Mouse (Mus musculus) heart, postnatal 4 days (tissue): ENCODE measurements around the gene Apbb2. TPM values are rescaled to one million over a fixed set of nuclear protein-coding genes. Genes with fewer than 3 reads are reported as not detected.

ENCODE experiments used
- DNase-seq: peaks from one replicate; pipeline ENCODE4 v3.0.0; 2021
- total RNA-seq, 2 experiments: library from RNA; stranded (reverse); gene quantifications; 2 replicates each; pipeline ENCODE4 v1.2.3; 2021

Apbb2 gene
- total RNA-seq, 2 experiments from 2014 or later, result 60.9 to 66.7 TPM

DNA sequence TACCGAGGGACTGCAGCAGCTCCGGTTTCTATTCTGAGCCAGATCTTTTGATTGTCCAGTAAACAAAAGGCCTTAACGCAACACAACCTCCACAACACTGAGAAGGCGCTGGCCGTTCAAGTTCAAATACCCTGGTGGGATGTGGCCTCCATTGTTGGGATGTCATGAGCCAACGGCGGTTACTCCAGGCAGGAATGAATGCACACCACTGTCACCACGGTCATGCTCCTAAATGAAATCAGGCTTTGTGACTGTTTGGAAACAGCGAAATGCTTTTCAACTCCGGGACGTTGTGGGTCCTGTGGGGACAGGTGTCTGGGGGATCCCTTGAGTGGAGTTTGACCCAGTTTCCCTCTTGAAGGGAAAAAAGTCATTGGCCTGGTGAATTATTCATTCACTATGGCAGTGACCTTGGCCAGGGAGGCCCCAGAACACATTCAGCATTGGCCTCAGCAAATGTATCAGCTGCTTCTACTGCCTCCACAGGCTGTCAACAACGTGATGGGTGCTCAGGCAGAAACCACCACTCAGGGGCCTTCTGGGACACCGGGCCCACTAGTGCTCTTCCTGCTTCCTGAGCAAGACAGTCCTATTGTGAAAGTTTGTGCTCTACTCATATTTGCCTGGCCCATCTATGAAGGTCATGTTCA lies 244.9 kb downstream of the Apbb2 start:
- no peak for DNase-seq

DNA sequence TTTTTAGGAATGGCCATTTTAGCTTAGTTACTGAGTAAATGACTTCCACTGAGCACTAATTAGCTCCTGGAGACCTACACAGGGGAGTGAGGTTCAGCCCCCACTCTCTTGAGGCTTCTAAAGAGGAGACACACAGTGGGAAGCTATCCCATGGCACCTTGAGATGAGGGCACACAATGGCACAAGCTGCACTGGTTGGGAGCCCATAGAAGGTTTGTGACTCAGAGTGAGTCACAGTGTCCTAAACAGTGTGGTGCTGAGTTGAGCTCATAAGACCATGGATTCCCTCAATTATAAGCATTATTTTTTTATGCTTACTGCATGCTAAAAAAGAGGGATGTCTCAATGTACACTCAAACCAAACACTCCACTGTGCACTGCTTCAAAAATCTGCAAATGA lies 247.5 kb downstream of the Apbb2 start:
- DNase-seq, result no peak

DNA sequence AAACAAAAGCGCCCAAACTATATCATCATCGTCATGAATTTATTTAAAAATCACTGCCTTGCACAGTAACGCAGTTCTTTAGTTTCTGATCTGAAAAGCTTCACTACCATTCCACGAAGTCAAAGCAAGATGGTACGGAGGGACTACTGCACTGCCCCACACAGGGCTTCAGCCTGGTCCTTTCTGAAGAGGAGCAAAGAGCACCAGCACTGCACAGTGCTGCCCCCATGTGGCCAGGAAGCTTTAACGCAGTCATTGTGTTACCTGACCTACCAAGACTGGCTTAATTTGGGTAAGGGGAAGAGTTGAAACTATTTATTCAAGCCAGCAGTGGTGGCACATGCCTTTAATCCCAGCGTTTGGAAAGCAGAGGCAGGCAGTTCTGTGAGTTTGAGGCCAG lies 249.6 kb downstream of the Apbb2 start:
- DNase-seq, result peak; percentile 72

DNA sequence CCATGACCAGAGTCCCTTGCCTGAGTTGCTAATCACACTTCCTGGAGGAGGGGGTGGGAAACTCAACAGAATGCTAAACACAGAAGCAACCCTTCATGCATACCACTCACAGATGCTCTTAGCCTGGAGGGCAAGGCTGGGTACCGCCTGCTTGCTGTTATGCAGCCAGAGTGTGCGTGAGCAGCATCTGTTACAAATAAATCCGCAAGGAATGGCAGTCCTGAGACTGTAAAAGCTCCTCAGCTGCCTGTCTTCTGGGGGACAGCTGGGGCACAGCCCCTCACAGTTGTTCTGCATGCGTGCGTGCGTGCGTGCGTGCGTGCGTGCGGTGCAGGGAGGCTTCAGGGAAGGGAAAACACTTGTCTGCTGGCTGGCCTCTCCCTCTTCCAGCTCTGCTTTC lies 250.9 kb downstream of the Apbb2 start:
- no peak for DNase-seq

DNA sequence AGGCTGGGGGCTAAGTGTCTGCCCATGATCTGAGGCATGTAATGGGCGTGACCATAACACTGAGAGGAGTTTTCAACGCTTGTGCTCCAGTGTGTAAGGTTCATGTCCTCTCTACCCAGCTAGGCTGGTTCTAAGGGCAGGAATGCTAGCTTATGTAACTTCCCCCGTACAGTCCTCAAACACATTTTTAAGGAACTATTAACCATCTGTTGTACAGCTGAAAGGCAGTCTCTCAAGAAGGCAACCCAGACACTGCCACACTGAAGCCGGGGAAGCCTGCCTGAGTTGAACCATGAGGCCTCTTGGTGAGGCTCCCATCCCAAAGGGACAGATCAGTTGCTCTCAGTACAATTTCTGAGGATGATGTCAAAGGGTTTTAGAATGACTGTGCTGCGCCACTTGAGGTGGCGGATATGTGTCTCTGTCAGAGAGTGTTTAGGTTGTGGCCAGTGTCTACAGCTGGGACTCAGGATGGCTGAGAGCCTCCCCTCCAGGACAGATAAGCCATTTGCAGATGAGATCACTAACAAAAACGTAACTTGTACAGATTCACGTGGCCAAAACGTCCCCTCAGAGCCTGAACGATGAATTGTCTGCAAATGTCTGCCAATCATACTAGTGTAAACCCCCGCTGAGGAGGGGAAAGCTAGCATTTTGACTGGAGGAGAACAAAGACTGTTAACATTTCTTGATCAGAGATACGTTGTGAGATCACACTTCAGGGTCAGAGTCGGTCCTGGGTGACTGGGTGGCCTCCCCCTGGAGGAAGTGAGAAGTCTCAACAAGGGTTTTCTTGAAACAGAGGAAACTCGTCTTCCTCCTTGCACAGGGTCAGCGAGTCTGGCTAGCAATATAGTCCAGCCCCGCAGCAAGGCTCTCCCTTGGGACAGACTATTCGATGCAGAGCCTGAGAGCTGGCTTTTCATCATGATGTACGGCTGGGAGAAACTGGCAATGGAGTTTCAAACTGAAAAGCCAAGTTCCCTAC lies 255.0 kb downstream of the Apbb2 start:
- DNase-seq, result no peak

DNA sequence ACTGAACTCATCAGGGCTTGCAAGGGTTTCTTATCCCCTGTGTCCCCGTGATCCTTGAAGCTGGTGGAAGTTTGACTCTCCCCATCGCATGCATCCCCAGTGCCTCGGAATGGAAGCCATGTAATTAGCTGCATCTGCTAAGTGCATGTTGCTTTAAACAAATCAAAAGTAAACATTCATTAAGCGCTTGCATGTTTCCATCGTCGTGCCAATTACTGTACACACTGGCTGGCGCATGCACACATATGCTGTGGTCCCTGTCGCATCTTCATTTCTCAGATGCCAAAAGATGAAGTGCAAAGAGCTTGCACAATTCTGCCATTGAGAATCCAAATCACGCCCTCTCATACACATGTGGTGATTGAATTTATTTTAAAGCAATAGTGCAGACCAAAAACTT lies 257.8 kb downstream of the Apbb2 start:
- no peak for DNase-seq

DNA sequence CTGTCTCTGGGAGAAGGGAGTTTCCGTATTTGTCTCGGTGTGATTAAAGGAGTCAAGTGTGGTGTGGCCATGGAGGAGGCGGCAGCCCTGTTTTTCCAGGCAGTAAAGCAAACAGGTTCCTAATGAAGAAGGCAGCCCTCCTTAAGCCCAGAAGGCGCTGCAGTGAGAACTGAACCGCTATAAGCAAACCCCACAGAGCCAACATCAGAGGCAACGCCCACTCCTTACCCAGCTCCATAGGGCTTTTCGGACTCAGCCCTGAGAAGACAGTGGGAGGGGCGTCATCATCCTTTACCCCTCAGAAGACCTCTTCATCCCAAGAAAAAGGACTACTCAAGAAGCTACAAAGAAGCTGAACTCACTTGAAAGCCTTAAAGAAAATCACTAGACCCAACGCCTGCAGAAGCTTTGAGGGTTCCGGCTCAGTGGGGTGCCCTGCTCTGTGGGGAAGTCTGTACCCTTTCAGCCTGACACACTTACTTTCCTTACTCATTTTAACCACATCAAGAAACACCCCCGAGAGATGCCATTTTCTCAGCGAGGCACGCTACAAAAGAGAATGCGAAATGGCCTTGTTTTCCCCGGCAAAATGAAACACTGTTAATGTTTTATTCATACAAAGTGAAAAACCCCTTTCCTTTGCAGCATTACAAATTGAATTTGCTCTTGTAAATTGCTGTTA lies 258.7 kb downstream of the Apbb2 start:
- DNase-seq, result no peak

DNA sequence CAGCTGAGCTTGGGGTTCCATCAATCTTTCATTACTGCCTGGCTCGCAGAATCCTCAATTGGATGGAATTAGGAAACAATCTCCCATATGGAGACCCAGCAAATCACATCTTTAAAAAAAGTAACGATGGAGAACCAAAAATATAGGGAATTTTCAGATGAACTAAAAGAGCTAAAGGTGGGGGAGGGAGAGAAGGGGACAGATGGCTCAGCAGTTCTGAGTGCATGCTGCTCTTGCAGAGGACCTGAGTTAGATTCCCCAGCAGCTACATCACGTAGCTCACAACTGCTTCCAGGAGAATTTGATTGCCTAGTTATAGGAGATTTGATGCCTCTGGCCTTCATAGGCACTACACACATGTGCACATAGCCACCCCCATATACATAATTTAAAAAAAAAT lies 263.4 kb downstream of the Apbb2 start:
- DNase-seq, result no peak

DNA sequence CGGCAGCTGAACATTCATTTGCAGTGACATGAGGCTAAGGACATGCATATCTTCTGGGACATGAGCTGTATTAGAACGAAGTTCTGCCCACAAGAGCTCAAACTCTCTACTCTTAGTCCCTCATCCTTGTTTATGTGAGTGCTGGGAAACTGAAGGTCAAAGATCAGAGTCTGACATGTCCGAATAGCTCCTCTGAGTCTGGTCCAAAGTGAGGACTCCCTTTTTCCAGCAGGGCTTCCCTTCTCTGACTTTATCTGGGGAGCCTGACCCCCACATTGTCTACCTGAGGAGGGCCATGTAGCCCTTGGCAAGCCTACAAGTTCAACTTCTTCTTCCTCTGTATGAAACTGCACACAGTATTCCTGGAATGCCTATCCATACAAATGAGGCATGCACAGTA lies 264.7 kb downstream of the Apbb2 start:
- DNase-seq, result no peak

DNA sequence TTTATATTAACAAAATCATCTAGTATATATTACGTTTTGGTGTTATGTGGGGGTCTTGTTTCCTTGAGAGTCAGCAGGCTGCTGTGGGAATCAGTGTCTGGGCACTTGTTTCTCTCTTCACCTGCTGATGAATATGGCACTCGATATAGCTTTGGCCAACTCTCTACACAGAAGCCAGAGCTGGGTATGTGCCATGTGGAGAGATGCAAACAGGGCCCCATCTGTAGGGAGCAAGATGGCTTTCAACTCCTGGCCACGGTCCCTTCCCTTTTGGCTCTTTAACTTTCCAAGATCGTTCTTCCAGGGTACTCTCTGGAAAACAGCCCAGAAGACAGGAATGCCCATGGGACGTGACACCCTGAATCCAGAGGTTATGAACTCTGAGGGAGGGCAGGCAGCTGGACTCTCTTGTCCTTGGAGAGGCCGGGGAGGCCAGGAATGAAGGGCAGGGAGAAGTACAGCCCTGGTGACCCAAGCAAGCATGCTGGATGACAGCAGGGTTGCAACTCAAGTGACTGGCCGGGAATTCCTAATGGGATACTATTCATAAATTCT lies 266.7 kb downstream of the Apbb2 start:
- DNase-seq, result no peak

DNA sequence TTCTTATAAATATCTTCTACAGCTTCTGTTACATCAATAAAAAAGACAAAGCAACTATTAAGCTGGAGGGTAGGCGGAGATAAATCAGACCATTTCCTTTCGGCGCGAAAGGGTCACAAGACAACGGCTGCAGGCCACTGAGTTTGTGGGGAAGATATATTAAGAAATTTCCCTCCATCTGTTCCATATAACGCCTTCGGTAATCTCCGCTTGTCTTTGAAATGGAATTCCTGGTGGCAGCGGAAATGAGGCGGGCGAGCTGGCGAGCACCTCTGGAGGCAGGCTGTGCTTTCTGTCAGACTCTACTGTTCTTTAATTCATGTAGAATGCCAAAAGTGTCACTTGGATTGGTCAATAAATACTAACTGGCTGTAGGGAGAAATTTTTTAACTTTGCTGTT lies 267.5 kb downstream of the Apbb2 start:
- peak; percentile 19 for DNase-seq

DNA sequence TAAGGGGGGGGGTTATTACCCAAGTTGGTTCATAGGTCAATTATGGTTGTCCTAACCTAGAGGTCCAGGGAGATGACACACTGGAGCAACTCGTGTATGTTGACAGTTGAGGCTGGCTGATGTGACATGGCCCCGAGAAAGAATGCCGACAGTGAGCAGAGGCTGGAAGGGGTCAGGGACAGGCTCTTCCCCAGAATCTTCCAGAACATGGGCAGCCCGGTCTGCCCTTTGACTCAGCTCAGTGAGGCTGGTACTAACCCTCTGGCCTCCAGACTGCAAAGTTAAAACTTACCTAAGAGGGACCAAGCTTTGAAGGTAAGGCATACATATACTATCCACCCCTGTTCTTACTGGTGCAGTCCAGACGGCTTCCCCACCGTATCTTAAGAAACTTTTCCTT lies 268.0 kb downstream of the Apbb2 start:
- DNase-seq, result no peak

DNA sequence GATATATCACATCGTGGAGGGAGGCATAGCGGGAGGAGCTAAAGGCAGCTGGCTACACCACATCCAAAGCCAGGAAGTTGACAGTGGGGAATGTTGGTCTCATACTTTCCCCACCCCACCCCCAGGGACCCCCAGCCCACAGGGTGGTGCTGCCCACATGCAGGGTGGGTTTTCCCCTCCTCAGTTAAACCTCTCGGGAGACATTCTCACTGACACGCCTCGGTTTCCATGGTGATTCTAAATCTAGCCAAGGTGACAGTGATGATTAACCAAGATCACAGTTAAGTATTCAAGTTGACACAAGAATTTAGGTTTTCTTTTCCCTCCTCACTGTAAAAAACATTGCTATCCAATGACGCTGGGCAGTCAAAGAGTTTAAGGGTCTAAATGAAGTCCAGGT lies 270.2 kb downstream of the Apbb2 start:
- DNase-seq, result no peak

DNA sequence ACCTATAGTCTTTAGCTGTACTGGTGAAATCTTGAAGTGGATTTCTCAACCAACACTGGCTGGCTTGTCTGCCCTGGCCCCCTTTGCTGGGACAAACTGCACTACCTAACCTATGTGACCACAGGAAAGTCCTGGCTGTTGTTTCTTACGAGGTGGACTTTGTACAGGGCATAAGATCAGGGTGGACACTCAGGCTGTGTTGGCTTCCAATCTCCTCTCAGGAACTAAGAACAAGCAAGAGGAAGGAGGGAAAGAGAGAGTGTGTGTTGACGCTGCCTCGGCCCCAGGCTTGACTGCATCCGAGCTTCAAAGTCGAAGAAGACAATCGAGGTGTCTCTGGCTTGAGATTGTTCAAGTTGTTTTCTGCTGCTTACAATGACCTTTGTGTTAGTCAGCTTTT lies 271.8 kb downstream of the Apbb2 start:
- DNase-seq, result no peak

DNA sequence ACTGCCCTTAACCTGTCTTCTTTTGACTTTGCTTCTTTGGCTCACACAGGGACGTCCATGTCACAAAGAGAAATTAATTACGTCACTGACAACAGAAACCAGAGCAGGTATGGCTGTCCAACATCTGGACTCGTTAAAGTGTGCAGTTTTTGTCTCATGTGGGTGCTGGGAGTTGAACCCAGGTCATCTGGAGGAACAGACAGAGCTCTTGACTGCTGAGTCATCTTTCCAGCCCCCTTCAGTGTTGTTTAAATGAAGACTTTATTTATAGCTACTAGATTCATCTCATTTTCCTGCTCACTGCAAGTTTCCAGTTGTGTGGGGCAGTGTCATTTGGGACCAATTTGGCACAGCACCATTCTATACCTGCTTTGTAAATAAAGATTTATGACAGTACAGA lies 273.4 kb downstream of the Apbb2 start:
- DNase-seq, result no peak

DNA sequence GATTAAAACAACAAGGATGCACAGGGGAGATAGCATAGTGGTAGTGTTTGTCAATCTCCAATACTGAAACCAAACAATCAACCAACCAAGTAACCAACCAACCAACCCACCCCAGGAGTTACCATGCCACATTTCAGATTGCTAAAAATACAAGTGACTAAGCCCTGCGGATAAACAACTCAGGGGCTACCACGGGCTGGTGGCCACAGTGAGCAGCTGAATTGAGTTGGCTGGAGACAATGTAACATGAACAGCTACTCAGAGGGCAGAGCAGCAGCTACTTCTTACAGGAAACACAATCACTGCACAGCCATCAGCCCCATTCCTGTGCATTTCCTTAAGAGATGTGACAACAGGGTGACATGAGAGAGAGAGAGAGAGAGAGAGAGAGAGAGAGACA lies 274.4 kb downstream of the Apbb2 start:
- DNase-seq, result no peak

DNA sequence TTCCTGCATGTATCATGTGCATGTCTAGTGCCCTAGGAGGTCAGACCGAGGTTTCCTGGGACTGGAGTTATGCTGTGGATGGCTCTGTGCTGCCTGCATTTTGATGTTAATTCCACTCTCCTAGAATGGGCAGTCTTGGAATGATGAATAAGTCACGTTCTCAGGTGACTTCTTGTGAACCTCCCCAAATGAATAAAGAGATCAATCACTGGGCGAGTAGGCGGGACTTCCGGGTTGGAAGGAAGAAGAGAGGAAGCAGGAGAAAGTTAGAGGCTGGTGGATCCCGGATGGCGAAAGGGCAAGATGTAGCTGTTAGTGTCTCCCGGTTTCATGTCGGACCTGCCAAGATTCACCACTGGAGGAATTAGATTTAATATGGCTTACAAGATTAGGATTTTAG lies 276.3 kb downstream of the Apbb2 start:
- no peak for DNase-seq

DNA sequence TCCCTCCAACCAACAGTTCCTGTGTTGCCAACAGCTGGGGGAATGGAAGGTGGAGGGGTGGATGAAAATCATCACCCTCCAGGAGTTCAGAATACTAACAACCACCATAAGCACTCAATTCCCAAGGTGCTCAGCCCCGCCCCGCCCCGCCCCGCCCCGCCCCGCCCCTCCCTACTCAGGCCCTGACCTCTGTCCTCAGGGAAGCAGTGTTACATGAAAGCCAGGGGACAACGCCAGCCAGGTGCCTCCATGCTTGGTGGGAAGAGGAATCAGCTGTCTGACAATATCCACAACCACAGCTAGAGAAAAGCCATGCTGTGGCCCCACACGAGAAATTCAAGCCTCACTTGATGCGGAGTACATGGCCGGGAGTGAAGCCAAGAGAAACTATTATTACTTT lies 276.7 kb downstream of the Apbb2 start:
- no peak for DNase-seq

DNA sequence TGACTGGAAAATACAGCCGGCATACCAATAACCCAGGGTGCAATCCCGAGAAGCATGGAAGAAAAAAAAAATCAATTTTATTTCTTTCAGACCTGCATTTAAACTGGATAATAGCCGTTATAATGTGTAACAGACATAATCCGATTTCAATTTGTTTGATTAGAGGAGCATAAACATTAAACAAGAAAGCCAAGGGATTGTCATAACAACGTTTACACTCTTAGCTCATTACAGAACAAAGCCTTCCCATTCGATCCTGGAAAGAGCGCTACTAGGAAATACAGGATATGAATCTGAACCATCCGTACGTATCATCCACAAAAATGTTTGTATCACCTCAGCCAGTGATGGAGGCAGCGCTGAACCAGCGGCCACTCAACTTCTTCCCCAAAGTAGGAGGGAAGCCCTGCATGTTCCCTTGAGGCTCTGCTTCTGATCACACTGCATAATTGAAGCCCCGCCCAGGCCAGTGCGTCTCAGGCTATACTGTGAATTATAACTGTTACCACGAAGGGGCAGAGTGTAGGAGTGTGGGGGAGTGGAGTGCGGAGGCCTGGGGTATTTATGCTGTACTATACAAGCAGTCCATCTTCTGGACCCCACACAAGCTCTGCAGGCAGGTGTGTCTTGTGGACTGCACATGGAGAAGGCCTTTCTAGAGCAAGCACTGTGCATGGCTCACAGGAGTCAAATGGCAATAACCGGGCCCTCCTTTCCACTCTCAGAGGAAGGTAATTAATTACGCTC lies 278.1 kb downstream of the Apbb2 start:
- no peak for DNase-seq

DNA sequence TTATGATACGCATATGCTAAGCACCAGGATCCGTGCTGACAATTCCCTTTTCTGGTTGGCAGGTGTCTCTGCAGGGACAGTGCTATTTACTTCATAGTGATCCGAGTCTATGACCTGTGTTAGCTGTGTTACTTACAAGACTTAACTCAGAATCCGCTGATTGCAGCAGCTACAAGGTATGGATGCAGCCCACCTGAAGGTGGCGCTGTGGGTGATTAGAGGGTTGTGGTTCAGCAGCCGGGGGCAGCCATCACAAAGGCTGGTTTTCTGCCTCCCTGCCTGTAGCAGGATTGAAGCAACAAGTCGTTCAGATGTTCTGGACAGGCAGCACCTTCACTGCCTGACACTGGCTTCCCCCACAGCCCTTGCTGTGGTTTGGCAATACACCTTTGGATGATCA lies 280.0 kb downstream of the Apbb2 start:
- DNase-seq, result peak; percentile 52

DNA sequence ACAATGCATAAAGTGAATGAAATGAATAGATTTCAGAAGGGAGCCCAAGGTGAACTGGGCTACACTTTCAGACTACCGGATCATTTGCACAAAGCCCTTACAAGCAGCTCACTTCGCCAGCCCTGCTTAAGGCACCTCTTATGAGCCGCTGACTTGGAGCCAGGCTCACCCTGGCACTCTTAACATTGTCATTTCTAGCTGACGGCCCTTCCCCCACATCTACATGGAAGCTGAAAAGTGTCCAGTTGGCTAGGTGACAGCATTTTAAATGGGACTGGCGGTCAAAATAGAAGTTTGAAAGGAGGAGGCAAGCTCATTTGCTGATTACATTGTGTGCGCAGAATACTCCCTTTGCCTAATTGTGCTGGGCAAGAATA lies 280.6 kb downstream of the Apbb2 start:
- DNase-seq, result peak; percentile 82
